Mouse (Mus musculus): ENCODE data around the gene Pou4f2.

The Pou4f2 gene

GRCm38 (mm10) chr8:78419272-78419671 is 17.2 kb downstream of the Pou4f2 start:
- DNase-seq (ENCODE audit: low spot score in 2 of 2), result no peak

- DNase-seq (ENCODE audit: low spot score in 2 of 2), result no peak
Measured at GRCm38 (mm10) chr8:78390756-78391155, 45.7 kb downstream of the Pou4f2 start.

Measured in urinary bladder, adult 18-20 months (tissue).